Mouse (Mus musculus): ENCODE measurements at regions not wholly inside any gene's neighbourhood (a gene's known extent, or its start where the extent isn't known, plus 50 kb on each side); places are given as distances from the start of the nearest gene placed in this dataset.

DNA sequence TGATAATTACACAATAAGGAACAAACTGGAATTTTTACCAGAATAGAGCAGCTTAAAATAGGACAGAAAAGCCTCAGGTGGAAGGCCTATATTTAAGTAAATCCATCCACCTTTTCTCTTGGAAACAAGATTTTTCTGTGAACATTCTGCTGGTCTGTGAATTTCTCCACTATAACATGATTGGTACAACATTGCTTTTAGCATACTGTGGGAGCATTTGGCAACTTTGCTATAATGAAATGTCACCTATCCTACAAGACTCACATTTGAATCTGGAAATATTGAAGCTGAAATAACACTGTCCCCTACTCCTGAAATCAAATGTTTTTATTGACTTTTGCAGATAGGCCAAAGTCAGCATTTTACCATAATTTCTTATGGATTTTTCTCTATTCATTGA lies 607.0 kb upstream of the Steap1 start:
- no peak for DNase-seq (ENCODE audit: low read depth, low spot score)

GRCm38 (mm10) chr5:6347279-6347678 lies 598.2 kb upstream of the Steap1 start:
- DNase-seq (ENCODE audit: low read depth, low spot score), result no peak

- DNase-seq (ENCODE audit: low read depth, low spot score), result no peak
These were observed 595.6 kb upstream of the Steap1 start for GRCm38 (mm10) chr5:6344751-6345150.

GRCm38 (mm10) chr5:6329611-6330010 lies 580.5 kb upstream of the Steap1 start:
- no peak for DNase-seq (ENCODE audit: low read depth, low spot score)

DNA sequence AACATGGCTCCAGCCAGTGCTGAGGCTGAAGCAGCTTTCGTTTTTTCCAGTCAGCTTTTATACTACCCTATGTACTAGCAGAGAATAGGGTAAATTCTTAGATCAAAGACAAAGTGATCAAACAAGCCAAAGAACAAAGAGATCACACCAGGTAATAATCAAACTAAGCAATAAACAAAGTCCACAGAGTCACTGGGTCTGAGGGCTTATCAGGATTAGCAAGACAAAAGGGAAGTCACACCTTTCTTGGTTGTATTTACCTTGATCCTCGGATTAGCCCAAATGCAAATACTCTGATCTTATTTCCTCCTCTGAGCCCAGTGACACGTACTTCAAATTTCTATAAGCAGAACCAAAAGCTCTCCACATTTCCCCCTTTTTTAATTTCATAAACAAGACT lies 579.4 kb upstream of the Steap1 start:
- no peak for DNase-seq (ENCODE audit: low read depth, low spot score)

DNA sequence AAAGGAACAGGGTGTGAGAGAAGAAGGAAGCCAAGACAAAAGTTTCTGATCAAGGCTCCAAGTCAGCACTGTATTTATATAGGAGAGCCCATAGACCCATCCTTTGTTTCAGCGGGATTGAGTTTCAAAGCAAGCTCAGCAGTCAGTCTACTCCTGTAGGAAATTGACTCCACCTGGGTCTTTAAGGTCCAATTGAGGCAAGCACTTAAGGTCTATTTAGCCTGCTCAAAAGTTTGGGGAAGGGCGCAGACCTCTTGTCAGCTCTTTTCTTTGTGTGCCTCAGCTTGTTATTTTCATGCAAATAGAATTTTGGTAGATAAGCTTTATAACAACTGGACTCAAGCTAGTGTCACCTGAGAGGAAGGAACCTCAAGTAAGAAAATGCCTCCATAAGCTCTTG lies 549.4 kb upstream of the Steap1 start:
- peak; percentile 4 for DNase-seq (ENCODE audit: low read depth, low spot score)

DNA sequence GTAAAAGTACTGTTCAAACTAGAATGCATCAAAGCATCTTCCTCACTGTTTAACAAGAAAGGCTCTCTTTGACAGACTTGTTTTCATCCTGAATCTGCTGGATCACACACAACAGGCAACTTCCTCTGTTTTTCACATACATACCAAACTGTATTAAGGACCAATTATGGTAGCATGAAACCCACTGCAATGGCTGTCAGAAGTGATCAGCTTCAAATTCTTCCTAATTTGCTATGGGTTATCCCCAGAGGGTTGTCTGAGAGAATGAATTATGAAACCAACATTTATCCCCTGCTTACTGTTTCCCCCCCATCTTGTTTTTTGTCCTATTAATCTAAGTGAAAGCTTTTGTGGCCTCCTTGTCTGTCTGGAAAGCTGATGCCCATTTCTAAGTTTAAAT lies 545.2 kb upstream of the Steap1 start:
- no peak for DNase-seq (ENCODE audit: low read depth, low spot score)

DNA sequence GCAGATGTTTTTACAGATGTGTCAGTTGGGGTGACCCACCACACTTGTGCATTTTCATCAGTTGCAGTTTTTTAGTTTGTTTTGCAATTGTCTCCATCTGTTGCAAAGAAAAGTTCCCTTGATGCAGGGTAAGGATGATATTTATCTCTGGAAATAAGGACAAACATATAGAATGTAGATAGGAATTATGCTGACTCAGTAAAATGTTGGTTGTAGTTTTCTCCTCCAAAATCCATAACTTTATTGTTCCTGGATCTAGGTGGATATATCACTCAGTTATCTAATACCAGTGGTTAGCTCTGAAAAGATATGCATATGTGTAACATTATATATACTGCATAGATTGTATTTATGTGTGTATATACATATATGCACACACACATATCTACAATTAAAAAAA lies 502.1 kb upstream of the Steap1 start:
- DNase-seq (ENCODE audit: low read depth, low spot score), result no peak

Data from WW6 (cell line).